Mouse (Mus musculus) urinary bladder, postnatal 36 days (tissue): ENCODE measurements around the gene Trim80.
"Not testable (repeated sequence)": the region's sequence is repeated elsewhere in the genome, so short reads cannot be mapped to it uniquely, and the experiment has no call there.

ENCODE experiments used
- DNase-seq, 2 experiments: peaks; one replicate each; pipeline ENCODE4 v3.0.0; 2022; ENCODE audit warnings: low spot score in 2 of 2, mixed read lengths in 1 of 2

Gene Trim80

GRCm38 (mm10) chr11:115427482-115428331 is 12.6 kb upstream of the Trim80 start:
- peak; percentile 23 to 59 for DNase-seq

- DNase-seq, result no peak
Measured at GRCm38 (mm10) chr11:115429307-115429706, 11.0 kb upstream of the Trim80 start.

GRCm38 (mm10) chr11:115430561-115430960 is 9.8 kb upstream of the Trim80 start:
- no peak for DNase-seq

- DNase-seq, result no peak
Measured at GRCm38 (mm10) chr11:115432814-115433213, 7.5 kb upstream of the Trim80 start.

GRCm38 (mm10) chr11:115433342-115433741 is 7.0 kb upstream of the Trim80 start:
- DNase-seq, result no peak

- DNase-seq, result peak in 1 of 2 experiments; percentile 13
Measured at GRCm38 (mm10) chr11:115435596-115436337, 4.6 kb upstream of the Trim80 start.

- DNase-seq, result no peak
Measured at GRCm38 (mm10) chr11:115437571-115438122, 2.7 kb upstream of the Trim80 start.

- no peak for DNase-seq
Measured at GRCm38 (mm10) chr11:115439326-115439725, 1.0 kb upstream of the Trim80 start.

- DNase-seq, result no peak
Measured at GRCm38 (mm10) chr11:115441417-115441816, 1.1 kb downstream of the Trim80 start.

- DNase-seq, result no peak
Measured at GRCm38 (mm10) chr11:115446906-115447305, 6.6 kb downstream of the Trim80 start.

- DNase-seq, result no peak
Measured at GRCm38 (mm10) chr11:115447321-115447885, 7.1 kb downstream of the Trim80 start.

GRCm38 (mm10) chr11:115448075-115448474 is 7.7 kb downstream of the Trim80 start:
- DNase-seq, result no peak

- DNase-seq, result no peak
Measured at GRCm38 (mm10) chr11:115448998-115449397, 8.7 kb downstream of the Trim80 start.

GRCm38 (mm10) chr11:115450176-115450575 is 9.8 kb downstream of the Trim80 start:
- no peak for DNase-seq

GRCm38 (mm10) chr11:115451781-115452241 is 11.5 kb downstream of the Trim80 start:
- no peak for DNase-seq

GRCm38 (mm10) chr11:115452281-115452860 is 12.0 kb downstream of the Trim80 start:
- DNase-seq, result no peak

GRCm38 (mm10) chr11:115453306-115453705 is 13.0 kb downstream of the Trim80 start:
- DNase-seq, result no peak

- DNase-seq, result not testable (repeated sequence)
Measured at GRCm38 (mm10) chr11:115454822-115455221, 14.5 kb downstream of the Trim80 start.

- no peak for DNase-seq
Measured at GRCm38 (mm10) chr11:115455619-115456018, 15.3 kb downstream of the Trim80 start.

- DNase-seq, result no peak
Measured at GRCm38 (mm10) chr11:115456182-115456581, 15.8 kb downstream of the Trim80 start.

GRCm38 (mm10) chr11:115457405-115457804 is 17.1 kb downstream of the Trim80 start:
- no peak for DNase-seq

- no peak for DNase-seq
Measured at GRCm38 (mm10) chr11:115460976-115461375, 20.6 kb downstream of the Trim80 start.
